ENCODE assay signal across 8 mouse cellular contexts in the genomic region with DNA sequence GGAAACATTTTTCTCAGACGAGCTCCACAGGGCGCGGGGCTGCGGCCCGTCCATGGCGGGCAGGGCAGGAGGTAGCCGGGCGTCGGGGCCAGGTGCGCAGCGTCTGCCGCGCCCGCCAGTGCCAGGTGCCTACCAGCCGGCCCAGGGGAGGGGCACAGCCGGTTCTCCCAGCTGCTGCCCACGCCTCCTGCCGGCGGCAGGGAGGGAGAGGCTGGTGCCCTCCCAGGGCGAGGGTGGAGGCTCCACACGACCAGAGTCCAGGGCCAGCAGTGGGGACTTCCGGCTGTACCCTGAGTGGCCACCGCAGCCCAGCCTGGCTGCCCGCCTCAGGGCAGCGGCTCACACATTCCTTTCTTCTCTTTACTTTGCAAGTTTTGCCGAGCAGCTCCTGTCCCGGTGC. TPM values are rescaled to one million over a fixed set of nuclear protein-coding genes. Genes with fewer than 3 reads are reported as not detected.
DNase-seq lines count a peak whose midpoint lies in the region; ATAC-seq lines count a peak whose summit lies in the region.

No protein-coding gene starts in this region.

- 0 out of 2 replicates have a peak overlapping the region, but pooled peaks have one; percentile 12 for H3K9ac ChIP-seq in forebrain, embryonic 12.5 days

- H3K27ac ChIP-seq in forebrain, embryonic 12.5 days = no peak overlapping the region

- no peaks in the 10 kb centered on the region for H3K9me3 ChIP-seq in forebrain, embryonic 12.5 days

- H3K27me3 ChIP-seq in forebrain, embryonic 12.5 days = peaks cover 32% of the 10 kb centered on the region

- peaks cover 3% of the 10 kb centered on the region; the same call in 1 of the 2 replicates for H3K4me1 ChIP-seq in forebrain, embryonic 12.5 days

- peak; percentile 21 for DNase-seq in adrenal gland, adult 2 months
- no peak for DNase-seq in adrenal gland, postnatal 25 days
- peak; percentile 87 for DNase-seq in kidney, postnatal 14 days
- DNase-seq in lung, postnatal 25 days (ENCODE audit: low spot score) = peak; percentile 64
- peak; percentile 64 for DNase-seq in thymus, postnatal 25 days
- no peak for DNase-seq in left cerebral cortex, adult 8-10 months (ENCODE audit: low spot score in 2 of 2)
- no peak for DNase-seq in layer of hippocampus, adult 9-11 months

- H3K36me3 ChIP-seq in forebrain, embryonic 12.5 days (replicated peaks) = no peaks in the 10 kb centered on the region

- peak overlapping the region; percentile 5; the same call in 1 of the 2 replicates for H3K4me3 ChIP-seq in forebrain, embryonic 12.5 days (replicated peaks)

- no peak for ATAC-seq in forebrain, embryonic 12.5 days (ENCODE audit: low FRiP score)

- peak overlapping the region; percentile 23 for H3K4me2 ChIP-seq in forebrain, embryonic 12.5 days

- WGBS in forebrain, embryonic 12.5 days = 5% methylated on average over 26 of the region's 27 CpGs

RNA-seq across cellular contexts. Expression of a gene that starts 24.1 kb away (rescaled TPM):
- 1 to 10 TPM; 6.2 to 8.6 TPM for total RNA-seq in adrenal gland, adult 2 months (2021)
- 38.0 and 61.3 TPM in 2 replicates for polyA plus RNA-seq in adrenal gland, adult 2 months (2012; rRNA removed)
- total RNA-seq in adrenal gland, postnatal 25 days (2021) = 10.0 and 14.8 TPM in 2 replicates
- 10.2 and 10.8 TPM in 2 replicates for polyA plus RNA-seq in forebrain, embryonic 12.5 days (2016; fragmentation: Nextera tagmentation; extraction: Ambion mirVana)
- 100 to 1,000 TPM; 219 to 241 (median 237) TPM for total RNA-seq in left cerebral cortex, adult 8-10 months (2022)

RNA-seq across cellular contexts. Expression of a gene that starts 25.1 kb away (rescaled TPM):
- 1 to 10 TPM in 1 of 2 experiments, under 1 TPM in 1; 0.49 to 2.0 TPM for total RNA-seq in adrenal gland, adult 2 months (2021)
- polyA plus RNA-seq in adrenal gland, adult 2 months (2012; rRNA removed) = 1.6 and 2.9 TPM in 2 replicates
- total RNA-seq in adrenal gland, postnatal 25 days (2021) = 0.90 and 1.1 TPM in 2 replicates
- polyA plus RNA-seq in forebrain, embryonic 12.5 days (2016; fragmentation: Nextera tagmentation; extraction: Ambion mirVana) = 1.5 and 1.9 TPM in 2 replicates
- 10 to 100 TPM; 12.9 to 15.9 (median 14.9) TPM for total RNA-seq in left cerebral cortex, adult 8-10 months (2022)

RNA-seq across cellular contexts. Expression of a gene that starts 33.8 kb away (rescaled TPM):
- total RNA-seq in adrenal gland, adult 2 months (2021) = not detected
- polyA plus RNA-seq in adrenal gland, adult 2 months (2012; rRNA removed) = not detected in 2 replicates
- not detected in 2 replicates for total RNA-seq in adrenal gland, postnatal 25 days (2021)
- polyA plus RNA-seq in forebrain, embryonic 12.5 days (2016; fragmentation: Nextera tagmentation; extraction: Ambion mirVana) = not detected in 2 replicates
- not detected for total RNA-seq in left cerebral cortex, adult 8-10 months (2022)

RNA-seq across cellular contexts. Expression of a gene that starts 38.4 kb away (rescaled TPM):
- under 1 TPM; 0.72 to 0.86 TPM for total RNA-seq in adrenal gland, adult 2 months (2021)
- 0.86 and 2.0 TPM in 2 replicates for polyA plus RNA-seq in adrenal gland, adult 2 months (2012; rRNA removed)
- 0.30 and 0.76 TPM in 2 replicates for total RNA-seq in adrenal gland, postnatal 25 days (2021)
- 1.1 and 1.5 TPM in 2 replicates for polyA plus RNA-seq in forebrain, embryonic 12.5 days (2016; fragmentation: Nextera tagmentation; extraction: Ambion mirVana)
- total RNA-seq in left cerebral cortex, adult 8-10 months (2022) = under 1 TPM in 1 of 4 experiments, not detected in 3; 0.14 TPM

RNA-seq across cellular contexts. Expression of a gene that starts 41.6 kb away (rescaled TPM):
- total RNA-seq in adrenal gland, adult 2 months (2021) = 10 to 100 TPM; 38.9 to 39.5 TPM
- polyA plus RNA-seq in adrenal gland, adult 2 months (2012; rRNA removed) = 90.9 and 92.5 TPM in 2 replicates
- total RNA-seq in adrenal gland, postnatal 25 days (2021) = 38.2 and 42.0 TPM in 2 replicates
- polyA plus RNA-seq in forebrain, embryonic 12.5 days (2016; fragmentation: Nextera tagmentation; extraction: Ambion mirVana) = 26.5 and 30.1 TPM in 2 replicates
- 10 to 100 TPM; 24.9 to 27.4 (median 25.3) TPM for total RNA-seq in left cerebral cortex, adult 8-10 months (2022)

Comparison
In these comparisons a context has a peak if more than half of its experiments do, and no peak if none do; other contexts are left out.
1. DNase-seq: peak in adrenal gland, adult 2 months (single experiment), kidney, postnatal 14 days (single experiment), lung, postnatal 25 days (single experiment) and thymus, postnatal 25 days (single experiment); none in adrenal gland, postnatal 25 days (single experiment), left cerebral cortex, adult 8-10 months (0 of 2) and layer of hippocampus, adult 9-11 months (single experiment).
2. RNA of a gene that starts 24.1 kb away (total RNA-seq): 219 to 241 TPM in left cerebral cortex, adult 8-10 months; 10.0 to 14.8 TPM in adrenal gland, postnatal 25 days and 6.2 to 8.6 TPM in adrenal gland, adult 2 months; every median in the first group is over 10 times any median in the second.